Mouse (Mus musculus) C2C12 (cell line): ENCODE results near the gene Tmem178.

Experiments
- CEBPB ChIP-seq: IDR thresholded peaks from one replicate; pipeline ENCODE4 v1.6.1; 2011; ENCODE audit warnings: low read depth, mild to moderate bottlenecking, control low read depth, moderate library complexity
- CTCF ChIP-seq: IDR thresholded peaks from one replicate; pipeline ENCODE4 v1.5.1; 2011; ENCODE audit not compliant: control insufficient read depth, insufficient read depth, insufficient read length
- FOSL1 ChIP-seq: IDR thresholded peaks from one replicate; pipeline ENCODE4 v1.8.0; 2011; ENCODE audit warnings: mild to moderate bottlenecking, low read length; ENCODE audit not compliant: poor library complexity, insufficient read depth, severe bottlenecking
- MAX ChIP-seq: IDR thresholded peaks from one replicate; pipeline ENCODE4 v1.6.1; 2011; ENCODE audit warnings: mild to moderate bottlenecking, control low read depth
- MYOD1 ChIP-seq: IDR thresholded peaks from one replicate; pipeline ENCODE4 v1.6.1; 2011; ENCODE audit warnings: low read depth; ENCODE audit not compliant: control insufficient read depth, insufficient read length
- MYOG ChIP-seq: IDR thresholded peaks from one replicate; pipeline ENCODE4 v1.6.1; 2011; ENCODE audit not compliant: control insufficient read depth, insufficient read length; ENCODE audit errors: extremely low read depth
- USF1 ChIP-seq: IDR thresholded peaks from one replicate; pipeline ENCODE4 v1.6.1; 2011; ENCODE audit warnings: low read depth, mild to moderate bottlenecking, control low read depth, moderate library complexity

- TF ChIP-seq CTCF (no peak), USF1 (no peak), FOSL1 (no peak), MYOD1 (no peak), MAX (no peak), CEBPB (no peak), MYOG (no peak)
These were observed 60.0 kb downstream of the Tmem178 start for GRCm38 (mm10) chr17:81004454-81004853.
